Mouse (Mus musculus) midbrain, embryonic 11.5 days (tissue): Measurements from ENCODE around the gene Fubp3. TPM values are rescaled to one million over a fixed set of nuclear protein-coding genes. Genes with fewer than 3 reads are reported as not detected.

Source experiments
- ATAC-seq: fragments of 200-750 bp; cut with Nextera tagmentation; 2 replicates; pipeline ENCODE4 v1.8.0; 2017; ENCODE audit warnings: moderate TSS enrichment, moderate library complexity; ENCODE audit not compliant: low FRiP score
- DNase-seq: peaks from one replicate; pipeline ENCODE4 v3.0.0; 2015; ENCODE audit warnings: low spot score; ENCODE audit errors: missing footprints
- H3K27ac ChIP-seq: fragments of 300-500 bp; sonication (generic); 2 replicates; pipeline ENCODE4 v1.5.1; 2014; ENCODE audit warnings: low read depth, low read length
- H3K27me3 ChIP-seq: fragments of 300-500 bp; sonication (generic); 2 replicates; pipeline ENCODE4 v1.6.1; 2014; ENCODE audit warnings: mild to moderate bottlenecking, low read length, moderate library complexity, mixed read lengths; ENCODE audit not compliant: control insufficient read depth, insufficient read depth
- H3K36me3 ChIP-seq: fragments of 300-500 bp; sonication (generic); 2 replicates; pipeline ENCODE4 v1.6.1; 2014; ENCODE audit warnings: mild to moderate bottlenecking, low read length, moderate library complexity, mixed read lengths; ENCODE audit not compliant: control insufficient read depth, insufficient read depth
- H3K4me1 ChIP-seq: fragments of 300-500 bp; sonication (generic); 2 replicates; pipeline ENCODE4 v1.6.1; 2014; ENCODE audit warnings: low read length; ENCODE audit not compliant: control insufficient read depth, insufficient read depth
- H3K4me2 ChIP-seq: fragments of 300-500 bp; sonication (generic); 2 replicates; pipeline ENCODE4 v1.6.1; 2014; ENCODE audit warnings: mild to moderate bottlenecking, moderate library complexity
- H3K4me3 ChIP-seq: fragments of 300-500 bp; sonication (generic); 2 replicates; pipeline ENCODE4 v1.5.1; 2014; ENCODE audit warnings: low read depth, low read length
- H3K9ac ChIP-seq: fragments of 300-500 bp; sonication (generic); 2 replicates; pipeline ENCODE4 v1.6.1; 2014; ENCODE audit warnings: low read length
- H3K9me3 ChIP-seq: fragments of 300-500 bp; sonication (generic); 2 replicates; pipeline ENCODE4 v1.6.1; 2016; ENCODE audit warnings: low read length; ENCODE audit not compliant: control insufficient read depth
- WGBS: fragments of 180-500 bp; shearing (Covaris S2); extraction: QIAGEN DNeasy Blood & Tissue Kit; methylation state at CpG from one replicate; pipeline ENCODE4 v1.1.7; 2014; 5-methylcytosine and 5-hydroxymethylcytosine counted together
- polyA plus RNA-seq: library from polyadenylated mRNA; unstranded; fragments of >200 nt; fragmentation: Nextera tagmentation; extraction: Ambion mirVana; gene quantifications from 2 replicates; pipeline ENCODE4 v1.2.1, GENCODE M21; 2014

The Fubp3 gene
- polyA plus RNA-seq, 1 experiment from 2014 or later: 97.5 TPM

GRCm38 (mm10) chr2:31611400-31611799 lies 38.9 kb downstream of the Fubp3 start:
- ATAC-seq: no peak
- Histone ChIP-seq H3K4me1 (peaks cover 10% of the 10 kb centered on the region), H3K27ac (no peak overlapping the region), H3K36me3 (peaks cover 22% of the 10 kb centered on the region), H3K27me3 (no peaks in the 10 kb centered on the region; the same call in 1 of the 2 replicates), H3K4me2 (no peak overlapping the region), H3K4me3 (no peak overlapping the region), H3K9ac (no peak overlapping the region), H3K9me3 (no peaks in the 10 kb centered on the region)
- WGBS: 78% methylated on average over 8 of the region's 8 CpGs
- DNase-seq: no peak

- H3K4me1 ChIP-seq: peaks cover 10% of the 10 kb centered on the region
- WGBS: 85% methylated on average over 6 of the region's 6 CpGs
- H3K4me3 ChIP-seq: no peak overlapping the region
- H3K27ac ChIP-seq: no peak overlapping the region
- H3K27me3 ChIP-seq: no peaks in the 10 kb centered on the region; the same call in 1 of the 2 replicates
- no peak overlapping the region for H3K9ac ChIP-seq
- no peak for ATAC-seq
- H3K9me3 ChIP-seq: no peaks in the 10 kb centered on the region
- H3K36me3 ChIP-seq: peaks cover 22% of the 10 kb centered on the region
- H3K4me2 ChIP-seq: no peak overlapping the region
- no peak for DNase-seq
These were observed 40.2 kb downstream of the Fubp3 start for GRCm38 (mm10) chr2:31612627-31613026.

GRCm38 (mm10) chr2:31613781-31614180 lies 41.3 kb downstream of the Fubp3 start:
- Histone ChIP-seq H3K36me3 (peaks cover 15% of the 10 kb centered on the region), H3K9me3 (no peaks in the 10 kb centered on the region)
- WGBS: 87% methylated on average over 7 of the region's 7 CpGs

GRCm38 (mm10) chr2:31618484-31619161 lies 46.2 kb downstream of the Fubp3 start:
- whole genome bisulfite sequencing: 88% methylated on average over 14 of the region's 14 CpGs
- no peak for ATAC-seq
- H3K4me2 ChIP-seq: no peak overlapping the region
- H3K4me1 ChIP-seq: no peaks in the 10 kb centered on the region
- H3K27me3 ChIP-seq: no peaks in the 10 kb centered on the region; the same call in 1 of the 2 replicates
- H3K36me3 ChIP-seq: peaks cover 6% of the 10 kb centered on the region
- H3K9me3 ChIP-seq: no peaks in the 10 kb centered on the region
- no peak overlapping the region for H3K27ac ChIP-seq
- H3K9ac ChIP-seq: no peak overlapping the region
- H3K4me3 ChIP-seq: no peak overlapping the region
- DNase-seq: no peak

More at GRCm38 (mm10) chr2:31613781-31614180, 41.3 kb downstream of the Fubp3 start:
- DNase-seq: no peak
- Histone ChIP-seq H3K27ac (no peak overlapping the region), H3K4me2 (no peak overlapping the region), H3K4me3 (no peak overlapping the region), H3K4me1 (peaks cover 10% of the 10 kb centered on the region), H3K9ac (no peak overlapping the region), H3K27me3 (no peaks in the 10 kb centered on the region)
- no peak for ATAC-seq

GRCm38 (mm10) chr2:31619208-31619607 lies 46.8 kb downstream of the Fubp3 start:
- ATAC-seq (no peak), DNase-seq (no peak)
- no peaks in the 10 kb centered on the region for H3K9me3 ChIP-seq
- no peak overlapping the region for H3K9ac ChIP-seq
- H3K27me3 ChIP-seq: no peaks in the 10 kb centered on the region; the same call in 1 of the 2 replicates
- H3K27ac ChIP-seq: no peak overlapping the region
- H3K36me3 ChIP-seq: peaks cover 6% of the 10 kb centered on the region; the same call in 1 of the 2 replicates
- H3K4me3 ChIP-seq: no peak overlapping the region
- no peak overlapping the region for H3K4me2 ChIP-seq
- H3K4me1 ChIP-seq: no peaks in the 10 kb centered on the region
- 90% methylated on average over 6 of the region's 6 CpGs for WGBS

GRCm38 (mm10) chr2:31633531-31633930 lies 61.1 kb downstream of the Fubp3 start:
- no peak overlapping the region for H3K4me3 ChIP-seq
- no peak overlapping the region for H3K4me2 ChIP-seq
- H3K36me3 ChIP-seq: no peaks in the 10 kb centered on the region
- 80% methylated on average over 3 of the region's 3 CpGs for WGBS
- H3K9me3 ChIP-seq: no peaks in the 10 kb centered on the region
- ATAC-seq: no peak
- peaks cover 86% of the 10 kb centered on the region for H3K27me3 ChIP-seq
- H3K9ac ChIP-seq: no peak overlapping the region
- DNase-seq: no peak
- peaks cover 34% of the 10 kb centered on the region for H3K4me1 ChIP-seq
- H3K27ac ChIP-seq: no peak overlapping the region

- under 1% methylated on average over 52 of the region's 52 CpGs for WGBS
- peak overlapping the region; percentile 3; the same call in 1 of the 2 replicates for H3K27ac ChIP-seq
- no peaks in the 10 kb centered on the region for H3K36me3 ChIP-seq
- H3K9ac ChIP-seq: peak overlapping the region; percentile 51
- peaks cover 97% of the 10 kb centered on the region for H3K27me3 ChIP-seq
- ATAC-seq: no peak
- peaks cover 40% of the 10 kb centered on the region for H3K4me1 ChIP-seq
- no peaks in the 10 kb centered on the region for H3K9me3 ChIP-seq
- DNase-seq: peak; percentile 93
- H3K4me3 ChIP-seq: peak overlapping the region; percentile 35
- peak overlapping the region; percentile 64 for H3K4me2 ChIP-seq
These were observed 63.1 kb downstream of the Fubp3 start for GRCm38 (mm10) chr2:31635281-31636137.

GRCm38 (mm10) chr2:31636138-31636741 lies 63.8 kb downstream of the Fubp3 start:
- peak overlapping the region; percentile 32 for H3K27ac ChIP-seq
- peak overlapping the region; percentile 33 for H3K9ac ChIP-seq
- H3K4me1 ChIP-seq: peaks cover 42% of the 10 kb centered on the region
- under 1% methylated on average over 48 of the region's 48 CpGs for WGBS
- peak overlapping the region; percentile 35 for H3K4me3 ChIP-seq
- no peaks in the 10 kb centered on the region for H3K36me3 ChIP-seq
- no peak for DNase-seq
- peaks cover 99% of the 10 kb centered on the region for H3K27me3 ChIP-seq
- H3K4me2 ChIP-seq: peak overlapping the region; percentile 64
- peak; percentile 31; the same call in 1 of the 2 replicates for ATAC-seq
- no peaks in the 10 kb centered on the region for H3K9me3 ChIP-seq
